Mouse (Mus musculus) left cerebral cortex, adult 9 months (tissue): Measurements from ENCODE around the gene Nlrp4e.
"Not testable (repeated sequence)": the region's sequence is repeated elsewhere in the genome, so short reads cannot be mapped to it uniquely, and the experiment has no call there.

ENCODE experiments used
- DNase-seq, 2 experiments: peaks; one replicate each; pipeline ENCODE4 v3.0.0; 2022; ENCODE audit warnings: low spot score in 2 of 2

The Nlrp4e gene

DNA sequence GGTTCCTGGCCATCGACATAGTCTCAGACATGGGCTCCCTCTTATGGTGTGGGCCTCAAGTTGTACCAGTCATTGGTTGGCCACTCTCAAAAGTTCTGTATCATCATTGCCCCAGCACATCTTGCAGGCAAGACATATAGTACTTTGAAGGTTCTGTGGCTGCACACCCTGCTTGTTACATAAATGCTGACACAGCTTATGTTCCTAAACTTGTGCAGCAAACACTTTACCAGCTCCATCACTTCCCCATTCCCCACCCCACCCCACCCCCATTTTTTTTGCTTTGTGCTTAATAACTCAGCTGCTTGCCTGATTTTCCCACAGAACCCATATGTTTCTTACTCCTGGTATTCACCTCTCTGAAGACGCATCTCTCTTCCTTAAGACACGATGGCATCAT, at the start of gene Nlrp4e:
TSS of gene Nlrp4e (plus strand) at position 301 of the 400 bp plus-strand sequence.
- not testable (repeated sequence) for DNase-seq

GRCm38 (mm10) chr7:23251582-23251981, 49.4 kb upstream of the Nlrp4e start, which contains the start of gene Vmn1r166:
Gene Vmn1r166, minus strand, starts transcription at chr7:23251682.
- not testable (repeated sequence) for DNase-seq

DNA sequence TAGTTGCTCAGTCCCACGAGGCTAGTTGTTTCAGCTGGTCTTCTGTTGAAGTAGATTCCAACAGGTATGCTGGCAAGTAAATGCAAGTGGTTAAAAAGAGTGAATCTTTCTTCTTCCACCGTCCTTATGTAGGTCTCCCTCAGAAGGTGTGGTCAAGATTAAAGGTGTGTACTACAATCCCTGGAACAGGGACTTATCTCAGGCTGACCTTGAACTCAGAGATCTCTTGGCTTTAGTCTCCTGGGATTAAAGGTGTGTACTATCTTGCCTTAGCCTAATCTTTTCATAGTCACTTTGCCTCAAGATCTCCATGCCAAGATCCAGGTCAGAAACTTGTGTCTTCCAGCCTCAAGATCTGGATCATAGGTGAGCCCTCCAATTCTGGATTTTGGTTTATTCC, 22.2 kb upstream of the Nlrp4e start, which contains the start of gene Gm6902:
TSS of gene Gm6902 (minus strand) at position 101 of the 400 bp plus-strand sequence.
- not testable (repeated sequence) for DNase-seq

- not testable (repeated sequence) for DNase-seq
Observed at GRCm38 (mm10) chr7:23358311-23358710, 57.3 kb downstream of the Nlrp4e start.

DNA sequence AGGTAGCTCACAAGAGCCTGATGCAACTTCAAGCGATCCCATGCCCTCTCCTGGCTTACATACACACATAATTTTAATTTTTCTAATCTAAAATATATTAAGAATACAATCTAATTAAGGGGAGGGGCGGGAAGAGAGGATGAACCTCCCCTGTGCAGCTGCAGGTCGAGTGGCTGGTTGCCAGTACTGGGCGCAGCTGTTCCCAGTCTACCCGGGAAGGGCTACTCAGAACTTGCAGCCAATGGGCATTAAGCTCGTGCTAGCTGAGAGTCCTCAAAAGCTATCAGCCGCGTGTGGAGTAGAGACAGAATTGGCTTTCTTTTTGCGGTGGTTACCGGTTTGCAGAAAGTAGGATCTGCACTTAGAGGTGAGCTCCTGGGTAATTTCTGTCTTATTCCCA, 84.6 kb downstream of the Nlrp4e start, which contains the start of gene Nlrp5:
TSS of gene Nlrp5 (plus strand) at position 301 of the 400 bp plus-strand sequence.
- no peak for DNase-seq
